Mouse (Mus musculus) neural tube, embryonic 13.5 days (tissue): Measurements from ENCODE around the gene Acmsd. TPM values are rescaled to one million over a fixed set of nuclear protein-coding genes. Genes with fewer than 3 reads are reported as not detected.

Experiments used
- ATAC-seq: fragments of 200-750 bp; cut with Nextera tagmentation; 2 replicates; pipeline ENCODE4 v1.8.0; 2017; ENCODE audit warnings: low read depth, mild to moderate bottlenecking, moderate TSS enrichment, moderate library complexity
- H3K27ac ChIP-seq: fragments of 300-500 bp; sonication (generic); replicated peaks from 2 replicates; pipeline ENCODE4 v1.5.1; 2015; ENCODE audit warnings: moderate library complexity, mild to moderate bottlenecking, inconsistent platforms
- H3K27me3 ChIP-seq: fragments of 300-500 bp; sonication (generic); 2 replicates; pipeline ENCODE4 v1.6.1; 2015; ENCODE audit warnings: mild to moderate bottlenecking, inconsistent platforms
- H3K36me3 ChIP-seq: fragments of 300-500 bp; sonication (generic); 2 replicates; pipeline ENCODE4 v1.6.1; 2015; ENCODE audit warnings: mild to moderate bottlenecking, inconsistent platforms
- H3K4me1 ChIP-seq: fragments of 300-500 bp; sonication (generic); replicated peaks from 2 replicates; pipeline ENCODE4 v1.6.1; 2015; ENCODE audit warnings: inconsistent platforms
- H3K4me2 ChIP-seq: fragments of 300-500 bp; sonication (generic); 2 replicates; pipeline ENCODE4 v1.6.1; 2015; ENCODE audit warnings: inconsistent platforms, mild to moderate bottlenecking, moderate library complexity
- H3K4me3 ChIP-seq: fragments of 300-500 bp; sonication (generic); 2 replicates; pipeline ENCODE4 v1.5.1; 2015; ENCODE audit warnings: mild to moderate bottlenecking, inconsistent platforms
- H3K9ac ChIP-seq: fragments of 300-500 bp; sonication (generic); 2 replicates; pipeline ENCODE4 v1.6.1; 2015; ENCODE audit warnings: moderate library complexity, mild to moderate bottlenecking, inconsistent platforms
- H3K9me3 ChIP-seq: fragments of 300-500 bp; sonication (generic); 2 replicates; pipeline ENCODE4 v1.6.1; 2016; ENCODE audit warnings: inconsistent platforms
- WGBS: fragments of 180-500 bp; shearing (Covaris S2); methylation state at CpG from one replicate; pipeline ENCODE4 v1.1.7; 2015; 5-methylcytosine and 5-hydroxymethylcytosine counted together
- polyA plus RNA-seq: library from polyadenylated mRNA; unstranded; fragments of >200 nt; fragmentation: Nextera tagmentation; extraction: Ambion mirVana; gene quantifications from 2 replicates; pipeline ENCODE4 v1.2.1, GENCODE M21; 2015

The Acmsd gene
- 0.18 TPM in 1 of 2 replicates, not detected in the other for polyA plus RNA-seq

- no peaks in the 10 kb centered on the region for H3K27me3 ChIP-seq
- no peak within 1 kb of the TSS for H3K4me3 ChIP-seq
- H3K36me3 ChIP-seq, result no peaks in the 10 kb centered on the region
- no peak within 1 kb of the TSS for H3K4me2 ChIP-seq
- H3K4me1 ChIP-seq, result no peaks in the 10 kb centered on the region
- ATAC-seq, result no peak
- H3K9me3 ChIP-seq, result peaks cover 13% of the 10 kb centered on the region; the same call in 1 of the 2 replicates
- 93% methylated on average over 4 of the region's 4 CpGs for WGBS
- H3K9ac ChIP-seq, result no peak within 1 kb of the TSS
- H3K27ac ChIP-seq, result no peak within 1 kb of the TSS
Observed at GRCm38 (mm10) chr1:127729096-127729495, at the start of gene Acmsd. Acmsd (plus strand) TSS chr1:127729413.

GRCm38 (mm10) chr1:127679498-127680133 lies 49.6 kb upstream of the Acmsd start, which contains the start of gene Tmem163:
Tmem163 (minus strand) TSS chr1:127679548.
- Histone ChIP-seq H3K4me1 (peaks cover 17% of the 10 kb centered on the region), H3K36me3 (no peaks in the 10 kb centered on the region), H3K4me3 (peak within 1 kb of the TSS; percentile 64), H3K9ac (peak within 1 kb of the TSS; percentile 84), H3K4me2 (peak within 1 kb of the TSS; percentile 69), H3K9me3 (no peaks in the 10 kb centered on the region), H3K27me3 (peaks cover 63% of the 10 kb centered on the region), H3K27ac (peak within 1 kb of the TSS; percentile 84)
- WGBS, result 13% methylated on average over 18 of the region's 18 CpGs
- no peak for ATAC-seq

DNA sequence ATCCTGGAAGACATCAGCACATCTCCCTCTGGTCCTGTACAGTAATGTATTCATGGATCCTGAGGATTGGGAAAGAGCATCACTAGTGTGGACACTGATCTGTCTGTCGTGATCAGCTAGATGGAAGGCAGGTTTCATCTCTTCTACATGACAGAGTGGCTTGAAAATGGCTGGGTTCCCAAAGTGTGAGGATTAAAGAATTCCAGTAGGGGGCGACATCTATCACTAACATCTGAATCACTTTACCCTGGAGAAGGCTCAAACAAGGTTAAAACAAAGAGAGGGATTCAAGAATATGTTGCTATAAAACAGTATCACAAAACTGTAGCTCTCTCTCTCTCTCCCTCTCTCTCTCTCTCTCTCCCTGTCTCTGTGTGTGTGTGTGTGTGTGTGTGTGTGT lies 32.7 kb upstream of the Acmsd start:
- Histone ChIP-seq H3K9ac (no peak overlapping the region), H3K4me2 (no peak overlapping the region), H3K27ac (no peak overlapping the region), H3K36me3 (no peaks in the 10 kb centered on the region), H3K4me1 (no peaks in the 10 kb centered on the region), H3K27me3 (no peaks in the 10 kb centered on the region), H3K4me3 (no peak overlapping the region), H3K9me3 (no peaks in the 10 kb centered on the region)
- no peak for ATAC-seq
- 32% methylated on average over 2 of the region's 2 CpGs for WGBS

DNA sequence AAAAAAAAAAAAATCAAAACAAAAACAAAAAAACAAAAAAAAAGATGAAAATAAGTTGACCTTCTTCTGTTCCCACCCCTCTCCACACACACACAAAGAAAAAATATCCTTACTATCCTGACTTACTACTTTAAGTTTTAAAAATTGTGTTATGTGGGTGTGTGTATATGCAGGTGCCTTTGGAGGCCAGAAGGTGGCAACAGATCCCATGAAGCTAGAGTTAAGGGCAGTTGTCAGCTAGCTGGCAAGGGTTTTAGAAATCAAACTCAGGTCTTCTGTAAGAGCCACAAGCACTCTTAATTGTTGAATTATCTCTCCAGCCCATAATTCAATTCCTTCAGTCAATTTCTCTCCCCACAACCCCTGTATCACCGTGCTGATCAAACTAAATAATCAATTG lies 27.0 kb upstream of the Acmsd start:
- no peaks in the 10 kb centered on the region for H3K9me3 ChIP-seq
- H3K27me3 ChIP-seq, result no peaks in the 10 kb centered on the region
- no peak overlapping the region for H3K4me2 ChIP-seq
- no peak overlapping the region for H3K9ac ChIP-seq
- no peak for ATAC-seq
- H3K4me1 ChIP-seq, result no peaks in the 10 kb centered on the region
- H3K27ac ChIP-seq, result no peak overlapping the region
- H3K4me3 ChIP-seq, result no peak overlapping the region
- WGBS, result 72% methylated on average over 1 of the region's 1 CpGs
- no peaks in the 10 kb centered on the region for H3K36me3 ChIP-seq

DNA sequence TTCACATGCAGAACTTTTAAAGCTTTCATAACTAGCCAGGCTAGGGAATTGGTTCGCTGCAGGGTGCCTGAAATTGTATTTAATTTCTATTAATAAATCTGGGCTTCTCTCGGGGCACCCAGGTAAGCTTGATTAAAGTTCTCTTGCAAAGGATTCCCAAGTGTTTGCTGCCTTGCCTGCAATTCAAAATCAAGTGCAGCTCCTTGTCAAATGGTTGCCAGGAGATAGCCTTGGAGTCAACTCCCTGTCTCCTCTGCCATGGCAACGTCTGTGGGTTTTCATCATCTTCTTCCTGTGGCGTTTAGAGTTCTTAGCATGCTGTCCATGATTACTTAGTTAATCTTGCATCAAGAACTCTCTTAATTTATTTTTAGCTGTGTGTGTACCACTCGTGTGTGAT lies 22.9 kb upstream of the Acmsd start:
- H3K27me3 ChIP-seq, result no peaks in the 10 kb centered on the region

DNA sequence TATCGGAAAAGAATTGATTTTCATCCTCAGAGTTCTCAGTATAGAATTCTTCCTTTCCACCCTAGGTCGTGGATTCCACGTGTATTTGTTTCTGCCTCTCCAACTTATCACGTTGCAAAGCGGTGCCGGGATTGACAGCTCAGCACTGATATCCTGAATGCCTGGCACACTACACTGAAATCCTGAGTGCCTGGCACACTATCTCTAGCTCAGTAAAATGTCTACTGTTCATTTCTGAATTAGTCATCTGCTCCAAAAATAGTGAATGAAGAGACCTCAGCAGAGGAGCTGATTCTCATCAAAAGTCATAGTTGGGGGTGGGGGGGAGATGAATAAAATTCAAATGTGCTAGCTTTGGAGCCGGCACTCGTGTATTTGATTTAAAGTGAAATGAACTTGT lies 12.8 kb upstream of the Acmsd start:
- Histone ChIP-seq H3K27me3 (no peaks in the 10 kb centered on the region), H3K9ac (no peak overlapping the region)
- 92% methylated on average over 8 of the region's 8 CpGs for WGBS

More for the DNA sequence above, 22.9 kb upstream of the Acmsd start:
- ATAC-seq, result no peak
- H3K36me3 ChIP-seq, result no peaks in the 10 kb centered on the region
- no peak overlapping the region for H3K9ac ChIP-seq
- H3K27ac ChIP-seq, result no peak overlapping the region
- H3K4me2 ChIP-seq, result no peak overlapping the region
- 66% methylated on average over 5 of the region's 5 CpGs for WGBS
- no peaks in the 10 kb centered on the region for H3K9me3 ChIP-seq
- H3K4me3 ChIP-seq, result no peak overlapping the region
- H3K4me1 ChIP-seq, result no peaks in the 10 kb centered on the region

DNA sequence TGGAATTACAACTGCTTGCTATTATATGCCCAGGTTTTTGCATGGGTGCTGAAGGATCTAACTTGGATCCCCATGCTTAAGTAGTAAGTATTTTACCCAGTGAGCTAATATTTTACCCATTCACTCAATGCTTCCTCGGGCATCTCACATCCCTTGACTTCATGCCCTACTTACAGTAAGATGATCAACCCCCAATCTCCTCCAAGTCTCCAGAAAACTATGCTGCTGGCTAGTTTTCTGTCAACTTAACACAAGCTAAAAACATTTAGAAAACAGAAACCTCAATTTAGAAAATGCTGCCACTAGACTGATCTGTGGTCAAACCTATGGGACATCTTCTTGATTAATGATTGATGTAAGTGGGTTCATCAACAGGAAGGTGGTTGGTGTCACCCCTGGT lies 10.9 kb upstream of the Acmsd start:
- Histone ChIP-seq H3K27me3 (no peaks in the 10 kb centered on the region), H3K9me3 (no peaks in the 10 kb centered on the region), H3K4me1 (no peaks in the 10 kb centered on the region), H3K4me3 (no peak overlapping the region), H3K36me3 (no peaks in the 10 kb centered on the region), H3K4me2 (no peak overlapping the region), H3K9ac (no peak overlapping the region), H3K27ac (no peak overlapping the region)
- no peak for ATAC-seq
- WGBS, result 94% methylated on average over 1 of the region's 1 CpGs

More for the DNA sequence above, 12.8 kb upstream of the Acmsd start:
- ATAC-seq, result no peak
- H3K4me3 ChIP-seq, result no peak overlapping the region
- H3K4me2 ChIP-seq, result no peak overlapping the region
- H3K9me3 ChIP-seq, result no peaks in the 10 kb centered on the region
- no peaks in the 10 kb centered on the region for H3K4me1 ChIP-seq
- no peak overlapping the region for H3K27ac ChIP-seq
- no peaks in the 10 kb centered on the region for H3K36me3 ChIP-seq

DNA sequence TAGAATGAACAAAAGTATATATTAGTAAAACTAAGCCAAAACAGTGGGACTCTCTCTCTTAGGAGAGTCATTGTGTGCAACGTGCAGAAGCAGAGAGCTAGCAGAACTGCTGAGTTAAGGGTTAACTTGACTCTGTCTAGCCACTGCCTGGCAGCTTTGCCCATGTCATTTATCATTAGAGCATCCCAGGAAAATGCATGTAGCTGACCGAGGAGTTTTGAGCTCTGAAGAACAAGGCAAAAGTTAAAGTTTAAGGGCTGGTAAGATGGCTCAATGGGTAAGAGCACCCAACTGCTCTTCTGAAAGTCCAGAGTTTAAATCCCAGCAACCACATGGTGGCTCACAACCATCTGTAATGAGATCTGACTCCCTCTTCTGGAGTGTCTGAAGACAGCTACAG lies 5.6 kb upstream of the Acmsd start:
- Histone ChIP-seq H3K27ac (no peak overlapping the region), H3K4me3 (no peak overlapping the region), H3K4me2 (no peak overlapping the region), H3K27me3 (no peaks in the 10 kb centered on the region), H3K36me3 (no peaks in the 10 kb centered on the region), H3K4me1 (no peaks in the 10 kb centered on the region), H3K9ac (no peak overlapping the region), H3K9me3 (0 out of 2 replicates have a peak, but pooled peaks cover 7% of the 10 kb centered on the region)
- WGBS, result 51% methylated on average over 2 of the region's 2 CpGs
- ATAC-seq, result no peak

GRCm38 (mm10) chr1:127731086-127731485 lies 1.9 kb downstream of the Acmsd start:
- no peak overlapping the region for H3K4me2 ChIP-seq
- H3K9ac ChIP-seq, result no peak overlapping the region
- no peak overlapping the region for H3K4me3 ChIP-seq
- no peak for ATAC-seq
- 49% methylated on average over 3 of the region's 3 CpGs for WGBS
- no peak overlapping the region for H3K27ac ChIP-seq
- H3K4me1 ChIP-seq, result no peaks in the 10 kb centered on the region
- H3K36me3 ChIP-seq, result no peaks in the 10 kb centered on the region
- peaks cover 13% of the 10 kb centered on the region; the same call in 1 of the 2 replicates for H3K9me3 ChIP-seq
- no peaks in the 10 kb centered on the region for H3K27me3 ChIP-seq

DNA sequence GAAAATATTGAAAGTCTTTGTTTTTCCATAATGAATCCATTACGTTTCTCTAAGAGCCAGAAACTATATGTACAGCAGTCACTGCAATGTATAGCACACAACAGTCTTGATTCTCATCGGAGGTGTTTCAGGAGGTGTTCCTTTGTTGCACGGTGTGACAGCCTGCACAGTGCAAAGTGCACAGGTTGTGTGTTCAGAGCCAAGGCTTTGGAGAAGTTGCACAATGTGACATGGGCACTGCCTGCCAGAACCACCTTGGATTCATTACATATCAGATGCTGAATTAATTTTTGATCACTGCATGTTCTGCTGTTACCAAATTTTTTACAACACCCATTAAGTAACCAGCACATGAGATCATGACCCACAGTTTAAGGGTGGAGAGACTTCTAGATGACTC lies 3.2 kb downstream of the Acmsd start:
- H3K4me2 ChIP-seq, result no peak overlapping the region
- no peak overlapping the region for H3K4me3 ChIP-seq
- no peaks in the 10 kb centered on the region for H3K4me1 ChIP-seq
- WGBS, result 85% methylated on average over 3 of the region's 3 CpGs
- no peak overlapping the region for H3K9ac ChIP-seq
- peaks cover 13% of the 10 kb centered on the region; the same call in 1 of the 2 replicates for H3K9me3 ChIP-seq
- no peak for ATAC-seq
- no peaks in the 10 kb centered on the region for H3K27me3 ChIP-seq
- H3K27ac ChIP-seq, result no peak overlapping the region
- no peaks in the 10 kb centered on the region for H3K36me3 ChIP-seq

GRCm38 (mm10) chr1:127732841-127733240 lies 3.6 kb downstream of the Acmsd start:
- no peak overlapping the region for H3K27ac ChIP-seq
- no peak overlapping the region for H3K4me2 ChIP-seq
- no peaks in the 10 kb centered on the region for H3K27me3 ChIP-seq
- 78% methylated on average over 3 of the region's 3 CpGs for WGBS
- ATAC-seq, result no peak
- H3K4me3 ChIP-seq, result no peak overlapping the region
- peaks cover 13% of the 10 kb centered on the region; the same call in 1 of the 2 replicates for H3K9me3 ChIP-seq
- no peaks in the 10 kb centered on the region for H3K4me1 ChIP-seq
- H3K9ac ChIP-seq, result no peak overlapping the region
- H3K36me3 ChIP-seq, result no peaks in the 10 kb centered on the region

DNA sequence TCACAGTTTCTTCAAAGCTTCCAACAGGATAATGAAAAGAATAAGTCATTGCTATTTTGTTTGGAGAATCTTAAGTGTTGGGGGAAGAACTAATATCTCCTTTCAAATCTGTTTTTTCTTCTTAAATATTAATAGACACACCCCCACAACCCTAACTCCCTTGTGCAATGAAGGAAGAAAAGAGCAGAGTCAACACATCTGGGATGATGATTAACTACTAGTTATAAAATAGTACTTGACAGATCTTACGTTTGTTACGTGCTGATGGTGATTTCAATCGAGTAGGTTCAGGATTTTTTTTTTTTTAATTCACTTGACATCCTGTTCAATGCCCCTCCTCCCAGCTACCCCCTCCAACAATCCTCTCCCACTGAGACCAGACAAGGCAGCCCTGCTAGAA lies 6.1 kb downstream of the Acmsd start:
- no peak overlapping the region for H3K9ac ChIP-seq

More for the DNA sequence above, 6.1 kb downstream of the Acmsd start:
- H3K9me3 ChIP-seq, result no peaks in the 10 kb centered on the region
- no peak overlapping the region for H3K4me2 ChIP-seq
- H3K27ac ChIP-seq, result no peak overlapping the region
- no peak for ATAC-seq
- no peak overlapping the region for H3K4me3 ChIP-seq
- no peaks in the 10 kb centered on the region for H3K36me3 ChIP-seq
- H3K27me3 ChIP-seq, result no peaks in the 10 kb centered on the region
- 71% methylated on average over 3 of the region's 3 CpGs for WGBS
- no peaks in the 10 kb centered on the region for H3K4me1 ChIP-seq
